Mouse (Mus musculus) colon, adult 2 months (tissue): ENCODE measurements around the gene Olfr1224-ps1. TPM values are rescaled to one million over a fixed set of nuclear protein-coding genes. Genes with fewer than 3 reads are reported as not detected.

Source experiments
- polyA plus RNA-seq: library from polyadenylated mRNA; depleted of rRNA; stranded (reverse); fragments of >200 nt; gene quantifications from 2 replicates; pipeline ENCODE4 v1.2.3, GENCODE M21; 2012; rRNA removed

Olfr1224-ps1 gene
- not detected in 2 replicates for polyA plus RNA-seq

GRCm38 (mm10) chr2:89163991-89164390 lies at the start of gene Olfr1224-ps1:
Gene Olfr1224-ps1, minus strand, starts transcription at chr2:89164091.

GRCm38 (mm10) chr2:89199948-89200347 lies 36.1 kb upstream of the Olfr1224-ps1 start, which contains the start of gene Olfr1226:
Gene Olfr1226, minus strand, starts transcription at chr2:89200048.

GRCm38 (mm10) chr2:89174569-89174968 lies 10.7 kb upstream of the Olfr1224-ps1 start, which contains the start of gene Olfr1225:
Gene Olfr1225, minus strand, starts transcription at chr2:89174669.

GRCm38 (mm10) chr2:89151460-89151859 lies 12.4 kb downstream of the Olfr1224-ps1 start, which contains the start of gene Olfr1223:
Gene Olfr1223, minus strand, starts transcription at chr2:89151560.

GRCm38 (mm10) chr2:89132954-89133353 lies 30.9 kb downstream of the Olfr1224-ps1 start, which contains the start of gene Olfr1222:
Gene Olfr1222, minus strand, starts transcription at chr2:89133054.

GRCm38 (mm10) chr2:89117183-89117582 lies 46.7 kb downstream of the Olfr1224-ps1 start, which contains the start of gene Olfr1221:
Gene Olfr1221, minus strand, starts transcription at chr2:89117283.

GRCm38 (mm10) chr2:89106735-89107134 lies 57.2 kb downstream of the Olfr1224-ps1 start, which contains the start of gene Olfr1220:
Gene Olfr1220, minus strand, starts transcription at chr2:89106835.

Other genes starting within 250 kb of the Olfr1224-ps1 start
- gene Olfr1209, start 248.9 kb downstream of the Olfr1224-ps1 start, polyA plus RNA-seq = not detected in 2 replicates
- not detected in 2 replicates for gene Olfr1211, start 226.0 kb downstream of the Olfr1224-ps1 start, polyA plus RNA-seq
- gene Olfr1212, start 210.1 kb downstream of the Olfr1224-ps1 start, polyA plus RNA-seq = not detected in 2 replicates
- gene Gm13762, start 183.8 kb downstream of the Olfr1224-ps1 start, polyA plus RNA-seq = not detected in 2 replicates
- not detected in 2 replicates for gene Olfr1214, start 171.4 kb downstream of the Olfr1224-ps1 start, polyA plus RNA-seq
- gene Olfr1215, start 157.1 kb downstream of the Olfr1224-ps1 start, polyA plus RNA-seq = not detected in 2 replicates
- not detected in 2 replicates for gene Olfr1216, start 145.8 kb downstream of the Olfr1224-ps1 start, polyA plus RNA-seq
- gene Olfr1217, start 132.0 kb downstream of the Olfr1224-ps1 start, polyA plus RNA-seq = not detected in 2 replicates
- gene Olfr1218, start 102.9 kb downstream of the Olfr1224-ps1 start, polyA plus RNA-seq = not detected in 2 replicates
- not detected in 2 replicates for gene Olfr1219, start 80.6 kb downstream of the Olfr1224-ps1 start, polyA plus RNA-seq
- not detected in 2 replicates for gene Olfr1220, start 57.3 kb downstream of the Olfr1224-ps1 start, polyA plus RNA-seq
- gene Olfr1221, start 46.8 kb downstream of the Olfr1224-ps1 start, polyA plus RNA-seq = not detected in 2 replicates
- gene Olfr1222, start 31.0 kb downstream of the Olfr1224-ps1 start, polyA plus RNA-seq = not detected in 2 replicates
- not detected in 2 replicates for gene Olfr1223, start 12.5 kb downstream of the Olfr1224-ps1 start, polyA plus RNA-seq
- gene Olfr1225, start 10.6 kb upstream of the Olfr1224-ps1 start, polyA plus RNA-seq = not detected in 2 replicates
- not detected in 2 replicates for gene Olfr1226, start 36.0 kb upstream of the Olfr1224-ps1 start, polyA plus RNA-seq
- gene Olfr1228, start 90.0 kb upstream of the Olfr1224-ps1 start, polyA plus RNA-seq = not detected in 2 replicates
- not detected in 2 replicates for gene Olfr1229, start 123.9 kb upstream of the Olfr1224-ps1 start, polyA plus RNA-seq
- gene Olfr1230, start 133.2 kb upstream of the Olfr1224-ps1 start, polyA plus RNA-seq = not detected in 2 replicates
- gene Olfr1231, start 143.0 kb upstream of the Olfr1224-ps1 start, polyA plus RNA-seq = not detected in 2 replicates
- gene Olfr1232, start 165.6 kb upstream of the Olfr1224-ps1 start, polyA plus RNA-seq = not detected in 2 replicates
- not detected in 2 replicates for gene Olfr1233, start 178.3 kb upstream of the Olfr1224-ps1 start, polyA plus RNA-seq
- not detected in 2 replicates for gene Olfr1234, start 200.8 kb upstream of the Olfr1224-ps1 start, polyA plus RNA-seq
- not detected in 2 replicates for gene Olfr1238, start 245.6 kb upstream of the Olfr1224-ps1 start, polyA plus RNA-seq